Mouse (Mus musculus): ENCODE measurements around the gene Gm43518. TPM values are rescaled to one million over a fixed set of nuclear protein-coding genes. Genes with fewer than 3 reads are reported as not detected.

The Gm43518 gene
- polyA plus RNA-seq, 1 experiment from 2014 or later: 2.4 TPM

GRCm38 (mm10) chr5:123985434-123985833, 58.2 kb downstream of the Gm43518 start:
- Histone ChIP-seq H3K4me3 (no peak overlapping the region), H3K27me3 (ENCODE audit: insufficient read depth, poor library complexity, severe bottlenecking) (peaks cover 8% of the 10 kb centered on the region; the same call in 1 of the 2 replicates), H3K9me3 (no peaks in the 10 kb centered on the region), H3K36me3 (no peaks in the 10 kb centered on the region), H3K27ac (peak overlapping the region; percentile 63), H3K4me1 (peaks cover 58% of the 10 kb centered on the region)
- 77% methylated on average over 9 of the region's 9 CpGs for WGBS
- no peak for DNase-seq (ENCODE audit: low spot score)

DNA sequence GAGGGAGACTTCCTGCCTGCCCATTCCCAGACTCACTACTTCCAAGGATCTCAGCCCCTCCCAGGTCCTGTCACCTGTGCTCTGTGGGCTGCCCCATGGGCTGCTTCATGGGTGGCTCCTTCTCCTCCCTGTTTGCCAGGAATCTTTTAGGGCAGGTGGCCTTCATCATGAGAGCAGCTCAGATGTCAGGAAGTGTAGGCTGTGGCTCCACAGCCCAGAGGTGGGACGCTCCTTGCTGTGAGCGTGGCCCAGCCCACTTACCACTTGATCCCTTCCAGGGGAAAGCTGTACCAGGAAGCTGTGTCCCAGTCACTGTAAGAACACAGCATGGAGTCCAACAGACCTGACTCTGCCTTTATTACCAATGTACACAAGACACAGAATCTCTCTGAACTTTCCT, 59.7 kb downstream of the Gm43518 start:
- Histone ChIP-seq H3K4me1 (peaks cover 70% of the 10 kb centered on the region), H3K27ac (no peak overlapping the region)
- no peak for DNase-seq (ENCODE audit: low spot score)

DNA sequence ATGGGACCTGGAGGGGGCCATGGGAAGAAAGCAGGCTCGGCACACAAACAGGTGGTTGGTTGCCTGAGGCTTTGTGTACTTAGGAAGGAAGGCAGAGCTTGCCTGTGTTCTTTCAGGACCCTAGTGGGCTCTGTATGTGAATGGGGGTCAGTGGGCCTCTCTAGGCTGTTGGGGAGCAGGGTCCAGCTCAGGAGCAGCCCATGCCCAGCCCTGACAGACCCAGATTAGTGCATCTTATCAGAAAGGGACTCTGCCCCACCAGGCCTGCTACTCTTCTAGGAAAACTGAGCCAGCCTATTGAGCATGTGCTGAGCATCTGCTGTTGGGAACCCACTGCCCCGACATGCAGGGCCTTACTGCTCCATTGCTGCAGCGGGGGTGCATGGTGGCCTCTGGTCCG, 60.3 kb downstream of the Gm43518 start:
- WGBS: 76% methylated on average over 4 of the region's 4 CpGs
- peaks cover 8% of the 10 kb centered on the region; the same call in 1 of the 2 replicates for H3K27me3 ChIP-seq (ENCODE audit: insufficient read depth, poor library complexity, severe bottlenecking)
- DNase-seq (ENCODE audit: low spot score): no peak
- no peak overlapping the region for H3K27ac ChIP-seq
- no peaks in the 10 kb centered on the region for H3K9me3 ChIP-seq
- peaks cover 70% of the 10 kb centered on the region for H3K4me1 ChIP-seq
- 0 out of 2 replicates have a peak, but pooled peaks cover 4% of the 10 kb centered on the region for H3K36me3 ChIP-seq
- no peak overlapping the region for H3K4me3 ChIP-seq

More for the DNA sequence above, 59.7 kb downstream of the Gm43518 start:
- WGBS: 53% methylated on average over 2 of the region's 2 CpGs
- Histone ChIP-seq H3K9me3 (no peaks in the 10 kb centered on the region), H3K27me3 (ENCODE audit: insufficient read depth, poor library complexity, severe bottlenecking) (peaks cover 8% of the 10 kb centered on the region; the same call in 1 of the 2 replicates), H3K36me3 (0 out of 2 replicates have a peak, but pooled peaks cover 4% of the 10 kb centered on the region), H3K4me3 (no peak overlapping the region)

Other genes with a start within 250 kb of the Gm43518 start
- gene Clip1, start 242.8 kb upstream of the Gm43518 start, polyA plus RNA-seq (2016; fragmentation: Nextera tagmentation; extraction: Ambion mirVana): 49.1 and 56.0 TPM in 2 replicates
- 74.5 and 77.0 TPM in 2 replicates for gene Zcchc8, start 206.3 kb upstream of the Gm43518 start, polyA plus RNA-seq (2016; fragmentation: Nextera tagmentation; extraction: Ambion mirVana)
- 85.7 and 102 TPM in 2 replicates for gene Rsrc2, start 178.0 kb upstream of the Gm43518 start, polyA plus RNA-seq (2016; fragmentation: Nextera tagmentation; extraction: Ambion mirVana)
- gene Kntc1, start 177.7 kb upstream of the Gm43518 start, polyA plus RNA-seq (2016; fragmentation: Nextera tagmentation; extraction: Ambion mirVana): 27.0 and 27.3 TPM in 2 replicates
- gene Hcar2, start 61.9 kb upstream of the Gm43518 start, polyA plus RNA-seq (2016; fragmentation: Nextera tagmentation; extraction: Ambion mirVana): not detected in 2 replicates
- gene Hcar1, start 47.4 kb upstream of the Gm43518 start, polyA plus RNA-seq (2016; fragmentation: Nextera tagmentation; extraction: Ambion mirVana): not detected in 2 replicates
- gene Denr, start 20.2 kb upstream of the Gm43518 start, polyA plus RNA-seq (2016; fragmentation: Nextera tagmentation; extraction: Ambion mirVana): 107 and 144 TPM in 2 replicates
- gene Ccdc62, start 3.3 kb downstream of the Gm43518 start, polyA plus RNA-seq (2016; fragmentation: Nextera tagmentation; extraction: Ambion mirVana): 3.7 and 5.7 TPM in 2 replicates
- 6.5 and 8.4 TPM in 2 replicates for gene Hip1r, start 46.2 kb downstream of the Gm43518 start, polyA plus RNA-seq (2016; fragmentation: Nextera tagmentation; extraction: Ambion mirVana)
- 54.0 and 61.4 TPM in 2 replicates for gene Vps37b, start 104.9 kb downstream of the Gm43518 start, polyA plus RNA-seq (2016; fragmentation: Nextera tagmentation; extraction: Ambion mirVana)
- 0.89 and 2.4 TPM in 2 replicates for gene Abcb9, start 168.4 kb downstream of the Gm43518 start, polyA plus RNA-seq (2016; fragmentation: Nextera tagmentation; extraction: Ambion mirVana)
- 19.6 and 20.1 TPM in 2 replicates for gene Ogfod2, start 184.9 kb downstream of the Gm43518 start, polyA plus RNA-seq (2016; fragmentation: Nextera tagmentation; extraction: Ambion mirVana)
- 86.9 and 116 TPM in 2 replicates for gene Arl6ip4, start 188.7 kb downstream of the Gm43518 start, polyA plus RNA-seq (2016; fragmentation: Nextera tagmentation; extraction: Ambion mirVana)